Comparison of ENCODE assay signal across 8 mouse cellular contexts in genomic region chr17:63500156-63500834, GRCm38 (mm10). TPM values are rescaled to one million over a fixed set of nuclear protein-coding genes. Genes with fewer than 3 reads are reported as not detected.
DNase-seq lines count a peak whose midpoint lies in the region; ATAC-seq lines count a peak whose summit lies in the region.

No protein-coding gene starts in this region.

- peak; percentile 80 for ATAC-seq in embryonic facial prominence, embryonic 14.5 days (ENCODE audit: low read depth)
- ATAC-seq in limb, embryonic 13.5 days (ENCODE audit: low FRiP score, low read depth), result peak; percentile 76
- peak; percentile 85 for ATAC-seq in midbrain, embryonic 15.5 days (replicated peaks)

- peak; percentile 90 for DNase-seq in 416B (ENCODE audit: low read depth)
- peak; percentile 63 to 64 for DNase-seq in adrenal gland, postnatal 4 days (ENCODE audit: low spot score in 2 of 2)
- peak; percentile 90 for DNase-seq in embryonic facial prominence, embryonic 14.5 days (ENCODE audit: low spot score)
- peak; percentile 85 for DNase-seq in heart, adult 8-10 months (ENCODE audit: low spot score)
- peak; percentile 84 to 86 for DNase-seq in kidney, adult 8-10 months
- peak; percentile 77 to 80 for DNase-seq in spleen, adult 18-20 months

- H3K4me1 ChIP-seq in embryonic facial prominence, embryonic 14.5 days (ENCODE audit: control insufficient read depth, insufficient read depth, low read length), result peaks cover 27% of the 10 kb centered on the region
- H3K4me1 ChIP-seq in limb, embryonic 13.5 days, result peaks cover 37% of the 10 kb centered on the region
- H3K4me1 ChIP-seq in midbrain, embryonic 15.5 days, result peaks cover 41% of the 10 kb centered on the region

- no peaks in the 10 kb centered on the region for H3K9me3 ChIP-seq in embryonic facial prominence, embryonic 14.5 days (ENCODE audit: control insufficient read depth, low read length)
- no peaks in the 10 kb centered on the region for H3K9me3 ChIP-seq in limb, embryonic 13.5 days
- H3K9me3 ChIP-seq in midbrain, embryonic 15.5 days, result no peaks in the 10 kb centered on the region

- 0 out of 2 replicates have a peak, but pooled peaks cover 5% of the 10 kb centered on the region for H3K36me3 ChIP-seq in embryonic facial prominence, embryonic 14.5 days (ENCODE audit: control insufficient read depth, insufficient read depth, low read length)
- no peaks in the 10 kb centered on the region; the same call in 1 of the 2 replicates for H3K36me3 ChIP-seq in limb, embryonic 13.5 days
- no peaks in the 10 kb centered on the region for H3K36me3 ChIP-seq in midbrain, embryonic 15.5 days (replicated peaks)

- peak overlapping the region; percentile 71 for H3K4me2 ChIP-seq in embryonic facial prominence, embryonic 14.5 days (ENCODE audit: low read depth, low read length)
- H3K4me2 ChIP-seq in limb, embryonic 13.5 days (replicated peaks), result peak overlapping the region; percentile 81
- peak overlapping the region; percentile 65 for H3K4me2 ChIP-seq in midbrain, embryonic 15.5 days

- H3K27me3 ChIP-seq in embryonic facial prominence, embryonic 14.5 days (replicated peaks; ENCODE audit: control insufficient read depth, insufficient read depth, low read length), result no peaks in the 10 kb centered on the region
- H3K27me3 ChIP-seq in limb, embryonic 13.5 days, result no peaks in the 10 kb centered on the region
- no peaks in the 10 kb centered on the region for H3K27me3 ChIP-seq in midbrain, embryonic 15.5 days (replicated peaks)

- H3K4me3 ChIP-seq in embryonic facial prominence, embryonic 14.5 days (ENCODE audit: low read depth, low read length), result peak overlapping the region; percentile 94
- peak overlapping the region; percentile 83 for H3K4me3 ChIP-seq in limb, embryonic 13.5 days
- H3K4me3 ChIP-seq in midbrain, embryonic 15.5 days, result peak overlapping the region; percentile 98

- peak overlapping the region; percentile 99 for H3K9ac ChIP-seq in embryonic facial prominence, embryonic 14.5 days (ENCODE audit: low read depth, low read length)
- H3K9ac ChIP-seq in limb, embryonic 13.5 days, result peak overlapping the region; percentile 99
- peak overlapping the region; percentile 100 for H3K9ac ChIP-seq in midbrain, embryonic 15.5 days

- 2% methylated on average over 21 of the region's 78 CpGs for WGBS in embryonic facial prominence, embryonic 14.5 days
- under 1% methylated on average over 49 of the region's 78 CpGs for WGBS in limb, embryonic 13.5 days
- WGBS in midbrain, embryonic 15.5 days, result 1% methylated on average over 40 of the region's 78 CpGs

- peak overlapping the region; percentile 98 for H3K27ac ChIP-seq in embryonic facial prominence, embryonic 14.5 days (replicated peaks; ENCODE audit: low read depth, low read length)
- peak overlapping the region; percentile 99 for H3K27ac ChIP-seq in limb, embryonic 13.5 days
- peak overlapping the region; percentile 98 for H3K27ac ChIP-seq in midbrain, embryonic 15.5 days

RNA-seq across cellular contexts. Expression of gene Fbxl17, which starts 0.5 kb away (rescaled TPM):
- 10 to 100 TPM; 40.3 to 44.5 TPM for total RNA-seq in adrenal gland, postnatal 4 days (2021)
- polyA plus RNA-seq in embryonic facial prominence, embryonic 14.5 days (2014; fragmentation: Nextera tagmentation; extraction: Ambion mirVana), result 10.6 and 10.7 TPM in 2 replicates
- 10 to 100 TPM; 25.4 to 29.0 (median 28.2) TPM for total RNA-seq in heart, adult 8-10 months (2022)
- polyA plus RNA-seq in limb, embryonic 13.5 days (2015; fragmentation: Nextera tagmentation; extraction: Ambion mirVana), result 7.0 and 8.1 TPM in 2 replicates
- 26.5 and 39.8 TPM in 2 replicates for polyA plus RNA-seq in midbrain, embryonic 15.5 days (2015; fragmentation: Nextera tagmentation; extraction: Ambion mirVana)

Comparison
In these comparisons a context has a peak if more than half of its experiments do, and no peak if none do; other contexts are left out.
1. Peak in every context shown above with its lines: DNase-seq, ATAC-seq, H3K4me3 ChIP-seq and H3K27ac ChIP-seq.